Mouse (Mus musculus) myocyte (in vitro differentiated cells): ENCODE measurements at regions not wholly inside any gene's neighbourhood (a gene's known extent, or its start where the extent isn't known, plus 50 kb on each side); places are given as distances from the start of the nearest gene placed in this dataset.

Experiments
- H3K27me3 ChIP-seq: one replicate; pipeline ENCODE4 v1.6.1; 2011; ENCODE audit not compliant: control insufficient read depth, insufficient read depth, insufficient read length
- H3K36me3 ChIP-seq: one replicate; pipeline ENCODE4 v1.6.1; 2011; ENCODE audit not compliant: control insufficient read depth, insufficient read depth
- H3K4me2 ChIP-seq: one replicate; pipeline ENCODE4 v1.6.1; 2011; ENCODE audit warnings: low read depth, control low read depth
- H3K4me3 ChIP-seq: one replicate; pipeline ENCODE4 v1.5.1; 2011; ENCODE audit warnings: mild to moderate bottlenecking, control low read depth, moderate library complexity
- H3K79me2 ChIP-seq: one replicate; pipeline ENCODE4 v1.6.1; 2011; ENCODE audit not compliant: control insufficient read depth, insufficient read depth
- H3ac ChIP-seq: one replicate; pipeline ENCODE4 v1.6.1; 2011; ENCODE audit not compliant: control insufficient read depth, insufficient read length
- CEBPB ChIP-seq: IDR thresholded peaks from 2 replicates; pipeline ENCODE4 v1.6.1; 2011; ENCODE audit warnings: mild to moderate bottlenecking, moderate library complexity; ENCODE audit not compliant: poor library complexity, insufficient read depth, severe bottlenecking
- E2F4 ChIP-seq: IDR thresholded peaks from one replicate; pipeline ENCODE4 v1.6.1; 2011; ENCODE audit warnings: mild to moderate bottlenecking, control low read depth, moderate library complexity; ENCODE audit not compliant: insufficient read depth
- MAX ChIP-seq: IDR thresholded peaks from one replicate; pipeline ENCODE4 v1.6.1; 2011; ENCODE audit warnings: low read depth, mild to moderate bottlenecking, control low read depth
- MYOD1 ChIP-seq, 3 experiments: IDR thresholded peaks; one replicate each; pipeline ENCODE4 v1.6.1; 2011; ENCODE audit warnings: control low read depth in 2 of 3, low read depth in 2 of 3, mild to moderate bottlenecking in 2 of 3, moderate library complexity in 1 of 3; ENCODE audit not compliant: insufficient read length in 2 of 3, control insufficient read depth in 1 of 3
- MYOG ChIP-seq, 3 experiments: IDR thresholded peaks; one replicate each; pipeline ENCODE4 v1.6.1; 2011; ENCODE audit warnings: control low read depth in 2 of 3, low read depth in 2 of 3, mild to moderate bottlenecking in 2 of 3; ENCODE audit not compliant: insufficient read length in 2 of 3, control insufficient read depth in 1 of 3, insufficient read depth in 1 of 3
- POLR2A ChIP-seq: IDR thresholded peaks from one replicate; pipeline ENCODE4 v1.6.1; 2011; ENCODE audit warnings: low read depth, mild to moderate bottlenecking, control low read depth, moderate library complexity; ENCODE audit not compliant: insufficient read length
- POLR2AphosphoS2 ChIP-seq: IDR thresholded peaks from one replicate; pipeline ENCODE4 v1.6.1; 2011; ENCODE audit warnings: low read depth, control low read depth; ENCODE audit not compliant: insufficient read length
- REST ChIP-seq: IDR thresholded peaks from one replicate; pipeline ENCODE4 v1.6.1; 2011; ENCODE audit warnings: mild to moderate bottlenecking, control low read depth, moderate library complexity; ENCODE audit not compliant: insufficient read depth, insufficient read length
- SRF ChIP-seq: IDR thresholded peaks from one replicate; pipeline ENCODE4 v1.6.1; 2011; ENCODE audit warnings: low read depth; ENCODE audit not compliant: control insufficient read depth, insufficient read length
- TCF12 ChIP-seq: IDR thresholded peaks from one replicate; pipeline ENCODE4 v1.6.1; 2011; ENCODE audit warnings: mild to moderate bottlenecking, control low read depth; ENCODE audit not compliant: poor library complexity, insufficient read depth, severe bottlenecking
- TCF3 ChIP-seq: IDR thresholded peaks from one replicate; pipeline ENCODE4 v1.6.1; 2011; ENCODE audit warnings: low read depth, control low read depth; ENCODE audit not compliant: insufficient read length
- USF1 ChIP-seq: IDR thresholded peaks from one replicate; pipeline ENCODE4 v1.6.1; 2011; ENCODE audit warnings: low read depth, mild to moderate bottlenecking, control low read depth, moderate library complexity

- Histone ChIP-seq H3K79me2 (no peaks in the 10 kb centered on the region), H3K27me3 (no peaks in the 10 kb centered on the region), H3ac (no peak overlapping the region), H3K4me3 (no peak overlapping the region), H3K36me3 (no peaks in the 10 kb centered on the region), H3K4me2 (no peak overlapping the region)
- TF ChIP-seq TCF12 (no peak), CEBPB (no peak), MYOG (IDR thresholded peaks at IDR 0.05; ENCODE audit: control insufficient read depth in 1 of 3, insufficient read depth in 1 of 3, insufficient read length in 2 of 3, low read depth in 2 of 3) (no peak), SRF (no peak), MAX (no peak), REST (no peak), MYOD1 (IDR thresholded peaks at IDR 0.05; ENCODE audit: control insufficient read depth in 1 of 3, insufficient read length in 2 of 3, low read depth in 2 of 3) (no peak)
These were observed 71.3 kb upstream of the Slc38a2 start for GRCm38 (mm10) chr15:96770786-96771185.

GRCm38 (mm10) chr15:96770299-96770698, 70.8 kb upstream of the Slc38a2 start:
- no peaks in the 10 kb centered on the region for H3K36me3 ChIP-seq
- TF ChIP-seq MAX (no peak), POLR2A (no peak), POLR2AphosphoS2 (no peak), REST (no peak), MYOG (IDR thresholded peaks at IDR 0.05; ENCODE audit: control insufficient read depth in 1 of 3, insufficient read depth in 1 of 3, insufficient read length in 2 of 3, low read depth in 2 of 3) (no peak), MYOD1 (IDR thresholded peaks at IDR 0.05; ENCODE audit: control insufficient read depth in 1 of 3, insufficient read length in 2 of 3, low read depth in 2 of 3) (no peak), TCF12 (no peak), CEBPB (no peak), USF1 (no peak)
- H3K79me2 ChIP-seq: no peaks in the 10 kb centered on the region
- H3ac ChIP-seq: no peak overlapping the region
- H3K4me3 ChIP-seq: no peak overlapping the region
- no peaks in the 10 kb centered on the region for H3K27me3 ChIP-seq
- H3K4me2 ChIP-seq: no peak overlapping the region

GRCm38 (mm10) chr15:96769751-96770150, 70.2 kb upstream of the Slc38a2 start:
- Histone ChIP-seq H3K4me3 (no peak overlapping the region), H3K4me2 (no peak overlapping the region), H3K27me3 (no peaks in the 10 kb centered on the region), H3K79me2 (no peaks in the 10 kb centered on the region), H3K36me3 (no peaks in the 10 kb centered on the region), H3ac (no peak overlapping the region)
- no peak for TF ChIP-seq REST
- no peak for TF ChIP-seq TCF3
- TF ChIP-seq TCF12: no peak
- TF ChIP-seq MYOG (IDR thresholded peaks at IDR 0.05; ENCODE audit: control insufficient read depth in 1 of 3, insufficient read depth in 1 of 3, insufficient read length in 2 of 3, low read depth in 2 of 3): no peak
- TF ChIP-seq POLR2A: no peak
- TF ChIP-seq CEBPB: no peak
- no peak for TF ChIP-seq POLR2AphosphoS2
- no peak for TF ChIP-seq SRF
- TF ChIP-seq MYOD1 (IDR thresholded peaks at IDR 0.05; ENCODE audit: control insufficient read depth in 1 of 3, insufficient read length in 2 of 3, low read depth in 2 of 3): no peak
- TF ChIP-seq USF1: no peak
- TF ChIP-seq E2F4: no peak
- no peak for TF ChIP-seq MAX

- no peak overlapping the region for H3K4me2 ChIP-seq
- TF ChIP-seq MYOG (IDR thresholded peaks at IDR 0.05; ENCODE audit: control insufficient read depth in 1 of 3, insufficient read depth in 1 of 3, insufficient read length in 2 of 3, low read depth in 2 of 3) (no peak), REST (no peak), MAX (no peak), SRF (no peak), CEBPB (no peak), POLR2A (no peak), MYOD1 (IDR thresholded peaks at IDR 0.05; ENCODE audit: control insufficient read depth in 1 of 3, insufficient read length in 2 of 3, low read depth in 2 of 3) (no peak), E2F4 (no peak), POLR2AphosphoS2 (no peak), USF1 (no peak), TCF3 (no peak), TCF12 (no peak)
- H3K27me3 ChIP-seq: no peaks in the 10 kb centered on the region
- H3K4me3 ChIP-seq: no peak overlapping the region
- no peaks in the 10 kb centered on the region for H3K36me3 ChIP-seq
- no peaks in the 10 kb centered on the region for H3K79me2 ChIP-seq
- no peak overlapping the region for H3ac ChIP-seq
These were observed 68.9 kb upstream of the Slc38a2 start for GRCm38 (mm10) chr15:96768301-96768993.
